Mouse (Mus musculus): ENCODE data around the gene Ccnjl.

Gene Ccnjl

DNA sequence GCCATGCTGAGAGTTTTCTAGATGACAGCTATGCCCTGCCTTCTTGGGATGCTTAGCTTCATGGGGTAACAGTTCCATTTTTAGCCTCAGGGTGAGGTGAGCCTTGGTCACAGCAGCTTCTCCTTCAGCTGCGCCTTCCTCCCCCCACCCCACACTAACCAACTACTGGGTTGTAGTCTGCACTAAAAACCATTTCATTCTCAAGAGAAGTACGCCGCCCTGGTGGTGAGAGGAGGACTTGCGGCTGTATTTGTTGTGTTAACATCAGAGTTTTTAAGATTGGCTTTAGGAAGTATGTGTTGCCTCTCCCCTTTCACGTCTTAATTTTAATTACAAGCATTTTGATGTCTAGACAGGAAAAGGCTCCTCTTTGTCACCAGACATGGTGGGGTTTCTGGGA is 39.7 kb downstream of the Ccnjl start:
- DNase-seq (ENCODE audit: extremely low spot score, low spot score), result no peak

DNA sequence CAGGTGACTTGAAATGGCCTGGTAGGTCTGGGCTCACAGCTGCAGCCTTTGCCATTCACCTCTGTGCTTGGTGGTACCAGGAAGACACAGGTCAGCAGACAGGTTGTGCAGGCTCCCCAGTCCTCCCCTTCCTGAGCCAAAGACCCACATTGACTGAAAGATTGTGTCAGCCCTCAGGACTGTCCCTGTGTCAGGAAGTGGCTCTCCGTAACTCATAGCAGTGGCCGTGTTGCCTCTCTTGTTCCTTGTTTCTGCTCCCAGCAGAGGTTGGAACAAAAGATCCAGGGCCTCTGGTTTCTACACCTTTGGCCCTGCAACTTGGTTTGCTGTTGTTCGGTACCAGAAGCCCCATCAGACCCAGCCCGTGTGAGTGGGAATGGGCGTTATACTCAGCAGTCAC is 40.6 kb downstream of the Ccnjl start:
- no peak for DNase-seq (ENCODE audit: extremely low spot score, low spot score)

DNA sequence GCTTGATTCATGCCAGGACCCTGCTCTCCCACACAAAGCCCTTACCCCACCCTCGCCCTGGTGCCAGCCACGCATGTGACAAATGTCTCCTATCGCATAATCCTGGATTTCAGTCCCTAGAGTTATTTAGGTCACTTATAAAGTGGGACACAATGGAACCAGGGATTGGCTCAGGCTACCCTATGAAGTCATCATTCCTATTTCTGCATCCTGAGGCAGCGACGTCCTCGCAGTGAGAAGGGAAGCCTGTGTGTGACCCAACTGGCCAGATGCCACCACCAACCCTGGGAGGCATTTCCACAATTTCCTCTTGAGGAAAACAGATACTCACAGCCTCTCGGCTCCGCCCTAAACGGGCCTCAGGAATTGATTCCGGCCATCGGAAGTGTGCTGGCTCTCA is 41.0 kb downstream of the Ccnjl start:
- no peak for DNase-seq (ENCODE audit: extremely low spot score, low spot score)

DNA sequence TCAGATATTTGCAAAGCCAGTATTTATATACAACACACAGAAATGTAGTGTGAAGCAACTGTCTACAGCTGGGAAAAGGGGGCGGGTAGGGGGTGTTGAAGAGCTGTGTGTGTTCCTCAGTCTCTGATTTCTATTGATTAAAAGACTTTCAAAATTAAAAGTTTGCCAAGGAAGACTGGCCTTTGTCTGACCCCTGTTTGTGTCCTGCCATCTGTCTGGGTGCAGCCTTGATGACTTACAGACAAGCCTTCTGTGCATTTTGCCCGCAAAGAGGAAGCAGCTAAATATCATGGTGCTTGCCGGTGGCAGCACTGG is 46.4 kb downstream of the Ccnjl start:
- DNase-seq (ENCODE audit: extremely low spot score, low spot score), result no peak

DNA sequence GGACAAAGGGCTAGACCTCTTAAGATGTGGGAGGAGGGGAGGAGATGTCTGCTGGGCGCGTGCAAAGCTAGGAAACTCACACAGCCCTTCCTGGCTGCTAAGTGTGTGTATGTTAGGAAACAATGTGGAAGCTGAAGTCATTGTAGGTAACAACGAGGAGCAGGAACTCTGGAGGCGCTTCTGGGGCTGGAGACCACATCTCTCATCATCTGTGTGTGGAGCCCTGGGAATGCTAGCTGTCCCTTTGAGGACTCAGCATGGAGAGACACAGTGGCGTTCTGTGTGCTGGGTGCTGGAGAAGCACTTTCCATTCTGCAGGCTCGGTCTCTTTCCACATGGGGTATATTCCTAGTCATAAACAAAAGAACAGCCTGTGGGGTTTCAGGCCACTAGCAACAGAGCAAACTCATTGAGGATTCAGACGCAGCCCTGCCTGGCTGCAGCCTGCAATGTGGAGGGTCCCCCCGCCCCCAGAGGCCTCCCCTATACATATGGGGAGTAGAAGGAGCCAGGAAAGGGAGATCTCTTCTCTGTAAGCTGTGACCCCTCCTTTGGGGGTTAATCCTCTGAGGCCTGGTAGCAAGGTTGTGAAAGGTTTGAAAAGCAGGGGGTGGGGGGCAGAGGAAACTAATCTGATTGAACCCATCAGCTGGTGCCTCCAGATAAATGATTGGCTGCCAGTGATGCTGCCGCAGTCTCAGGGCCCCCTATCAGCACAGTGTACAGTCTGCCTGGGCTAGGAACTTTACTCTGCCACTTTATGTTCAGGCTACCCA is 47.0 kb downstream of the Ccnjl start:
- peak; percentile 50 for DNase-seq (ENCODE audit: extremely low spot score, low spot score)

DNA sequence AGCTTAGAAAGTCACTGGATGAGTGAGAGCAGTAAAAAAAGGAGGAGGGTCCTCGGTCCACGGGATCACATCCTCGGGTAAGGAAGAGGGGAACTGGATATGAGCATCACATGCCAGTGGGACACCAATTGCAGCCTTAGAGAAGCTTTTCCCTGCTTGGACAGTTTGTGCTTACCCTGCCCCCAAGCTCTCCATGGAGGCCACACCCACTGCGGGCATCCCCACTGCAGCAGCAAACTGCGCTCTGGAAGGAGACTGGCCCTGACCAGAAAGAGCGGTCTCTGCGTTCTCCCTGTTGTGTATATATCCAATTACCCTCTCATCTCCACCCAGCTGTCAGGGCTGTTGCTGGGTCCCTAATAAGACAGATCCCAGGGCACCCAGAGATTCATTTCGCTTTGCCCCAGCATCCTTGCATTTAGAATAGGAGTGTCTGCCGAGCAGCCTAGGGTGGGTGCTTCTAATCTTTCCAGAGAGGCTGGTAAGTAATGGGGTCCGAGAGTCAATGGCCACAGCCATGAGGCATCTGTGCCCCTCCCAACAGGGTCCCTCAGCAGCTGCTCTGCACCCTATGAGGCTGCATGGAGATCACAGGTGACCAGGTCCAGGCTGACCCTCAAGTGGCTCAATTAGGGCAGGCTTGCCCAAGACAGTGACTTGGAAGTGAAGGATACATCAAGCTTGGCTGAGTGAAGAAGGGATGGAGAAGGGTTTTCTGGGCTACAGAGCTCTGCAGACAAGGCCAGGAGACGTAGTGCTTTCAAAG is 49.3 kb downstream of the Ccnjl start:
- no peak for DNase-seq (ENCODE audit: extremely low spot score, low spot score)

DNA sequence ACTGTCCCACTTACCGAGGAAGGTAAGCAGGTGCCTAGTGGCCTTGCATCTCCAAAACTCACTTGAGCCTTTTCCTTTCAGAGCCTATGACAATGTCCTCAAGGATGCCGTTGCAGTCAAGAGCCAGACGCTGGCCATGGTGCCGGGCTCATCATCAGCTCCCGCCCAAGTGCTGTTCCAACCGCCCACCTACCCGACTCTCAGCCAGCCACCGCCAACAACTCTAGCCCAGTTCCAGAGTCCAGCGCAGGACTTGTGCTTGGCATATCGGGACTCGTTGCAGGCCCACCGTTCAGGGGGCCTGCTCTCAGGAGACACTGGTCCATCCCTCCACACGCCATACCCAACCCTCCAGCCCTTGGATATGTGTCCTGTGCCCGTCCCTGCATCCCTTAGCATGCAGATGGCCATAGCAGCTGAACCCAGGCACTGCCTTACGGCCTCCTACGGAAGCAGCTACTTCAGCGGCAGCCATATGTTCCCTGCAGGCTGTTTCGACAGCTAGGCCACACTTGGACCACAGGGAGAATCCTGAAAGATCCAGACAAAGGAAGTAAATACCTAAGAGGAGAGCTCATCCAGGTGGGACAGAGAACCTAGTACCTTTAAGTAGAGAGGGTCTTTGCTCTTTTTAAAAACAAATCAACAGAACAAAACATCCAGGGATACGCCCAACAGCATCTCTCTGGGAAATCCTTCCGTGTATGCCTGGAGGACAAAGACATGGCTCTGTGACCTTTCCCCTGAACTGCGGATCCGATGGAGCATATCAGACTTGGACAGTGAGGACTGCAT is 56.8 kb downstream of the Ccnjl start:
- DNase-seq (ENCODE audit: extremely low spot score, low spot score), result no peak

DNA sequence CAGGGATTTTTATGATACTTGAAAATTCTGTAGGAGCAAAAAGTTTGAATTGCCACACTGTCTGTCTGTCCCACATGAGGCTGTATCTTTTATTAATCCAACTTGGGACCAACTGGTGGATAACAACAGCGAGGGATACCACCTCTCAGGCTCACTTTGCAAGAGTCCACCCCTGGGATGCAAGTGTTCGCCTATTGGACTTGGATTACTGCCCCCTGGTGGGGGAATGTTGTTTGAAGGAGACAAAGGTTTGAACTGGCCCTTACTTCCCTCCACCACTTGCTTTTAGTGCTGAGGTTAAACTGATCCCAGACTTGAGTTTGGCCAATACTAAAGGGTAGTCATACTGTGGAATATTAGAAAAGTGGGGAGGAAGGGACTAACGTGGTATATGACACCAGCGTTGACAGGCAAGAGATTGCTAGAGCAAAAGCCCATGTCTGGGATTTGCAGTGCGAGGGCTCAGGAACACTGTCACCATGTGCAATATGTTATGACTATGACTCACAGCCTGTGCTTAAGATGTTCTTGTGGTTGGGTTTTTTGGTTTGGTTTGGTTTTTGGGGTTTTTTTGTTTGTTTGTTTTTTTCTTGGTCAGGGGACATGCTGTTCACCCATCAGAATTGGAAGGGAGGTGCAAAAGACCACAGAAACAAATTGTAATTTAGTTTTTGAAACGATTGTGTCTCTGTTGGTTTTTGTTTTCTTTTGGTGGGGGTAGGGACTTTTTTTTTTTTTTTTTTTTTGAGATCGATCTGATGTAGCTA is 57.9 kb downstream of the Ccnjl start, which contains the start of gene 4933415A04Rik:
TSS of gene 4933415A04Rik (plus strand) at position 717 of the 767 bp plus-strand sequence.
- peak; percentile 74 for DNase-seq (ENCODE audit: extremely low spot score, low spot score)

DNA sequence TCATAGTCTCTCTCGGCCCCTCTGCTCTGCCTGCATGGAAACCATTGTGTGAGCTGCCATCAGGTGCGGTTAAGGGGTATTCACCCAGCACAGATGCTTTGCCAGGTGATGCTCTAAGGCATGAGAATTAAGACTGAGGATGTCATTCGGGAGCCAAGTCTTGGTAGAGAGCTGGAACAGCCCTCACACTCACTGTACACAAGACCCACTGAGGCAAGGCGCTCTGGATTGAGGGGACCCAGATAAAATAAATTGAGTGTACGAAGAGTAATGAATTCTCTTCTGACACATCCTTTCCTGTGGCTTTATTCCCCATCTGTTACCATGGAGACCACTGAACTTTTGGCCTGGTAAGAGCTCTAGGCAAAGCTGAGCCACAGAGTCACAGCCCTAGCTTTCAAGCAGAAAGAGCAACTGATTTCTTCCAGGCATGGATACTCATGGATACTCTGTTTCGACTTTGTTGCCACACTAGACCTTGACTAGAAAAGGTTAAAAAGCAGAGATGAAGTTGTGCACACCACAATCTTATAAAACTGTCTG is 61.0 kb downstream of the Ccnjl start:
- no peak for DNase-seq (ENCODE audit: extremely low spot score, low spot score)

DNA sequence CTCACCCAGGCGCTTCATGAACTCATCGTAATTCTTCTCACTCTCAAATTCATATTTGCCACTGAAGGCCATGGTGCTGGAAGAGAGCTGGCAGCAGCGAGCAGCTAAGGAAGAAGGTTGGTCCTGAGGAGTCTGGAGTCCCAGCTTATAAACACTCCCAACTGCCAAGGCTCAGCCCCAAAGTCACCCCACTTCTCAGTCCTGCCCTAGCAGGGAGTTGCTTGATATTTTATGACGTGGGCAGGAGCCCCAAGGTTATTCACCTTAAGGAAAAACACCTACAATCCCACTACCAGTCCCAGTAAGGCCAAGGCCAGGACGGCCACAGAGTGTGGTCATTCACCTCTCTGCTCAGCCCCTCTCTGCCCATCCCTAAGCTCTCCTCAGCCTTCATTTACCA is 72.9 kb downstream of the Ccnjl start, which contains the start of gene Fabp6:
TSS of gene Fabp6 (minus strand) at position 101 of the 400 bp plus-strand sequence.
- no peak for DNase-seq (ENCODE audit: extremely low spot score, low spot score)

DNA sequence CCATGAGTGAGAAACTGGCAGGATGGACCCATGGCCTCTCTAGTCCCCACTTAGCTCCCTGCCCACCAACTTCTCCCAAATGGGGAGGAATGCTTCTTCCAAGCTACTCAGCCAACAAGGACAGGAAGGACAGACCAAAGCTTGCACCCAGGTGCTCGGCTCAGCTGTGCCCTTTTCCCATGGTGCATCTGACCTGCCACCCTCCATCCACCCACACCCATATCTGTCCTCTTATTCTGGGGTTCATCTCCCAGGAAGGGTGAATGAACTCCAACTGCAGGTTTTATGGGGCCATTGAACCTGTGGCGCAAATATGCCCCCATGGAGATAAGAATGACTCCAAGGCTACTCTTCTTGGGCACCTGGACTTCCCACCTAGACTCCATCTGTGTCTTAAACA is 75.6 kb downstream of the Ccnjl start:
- no peak for DNase-seq (ENCODE audit: extremely low spot score, low spot score)

DNA sequence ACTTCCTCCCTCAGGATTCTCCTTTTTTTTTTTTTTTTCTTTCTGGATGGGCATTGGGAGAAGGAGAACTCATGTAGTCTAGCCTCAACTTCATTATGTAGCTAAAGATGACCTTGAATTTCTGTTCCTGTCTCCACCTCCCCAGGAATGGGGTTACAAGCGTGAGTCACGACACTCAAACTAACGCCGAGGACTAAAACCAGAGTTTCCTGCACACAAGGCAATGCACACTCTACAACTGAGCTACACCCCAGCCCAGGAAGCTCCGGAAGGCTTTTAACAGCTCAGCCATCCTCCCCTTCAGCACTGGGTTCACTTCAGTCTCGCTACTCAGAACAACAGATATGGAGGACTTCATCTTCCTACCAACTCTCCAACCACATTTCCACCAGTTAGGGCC is 76.3 kb downstream of the Ccnjl start:
- no peak for DNase-seq (ENCODE audit: extremely low spot score, low spot score)

DNA sequence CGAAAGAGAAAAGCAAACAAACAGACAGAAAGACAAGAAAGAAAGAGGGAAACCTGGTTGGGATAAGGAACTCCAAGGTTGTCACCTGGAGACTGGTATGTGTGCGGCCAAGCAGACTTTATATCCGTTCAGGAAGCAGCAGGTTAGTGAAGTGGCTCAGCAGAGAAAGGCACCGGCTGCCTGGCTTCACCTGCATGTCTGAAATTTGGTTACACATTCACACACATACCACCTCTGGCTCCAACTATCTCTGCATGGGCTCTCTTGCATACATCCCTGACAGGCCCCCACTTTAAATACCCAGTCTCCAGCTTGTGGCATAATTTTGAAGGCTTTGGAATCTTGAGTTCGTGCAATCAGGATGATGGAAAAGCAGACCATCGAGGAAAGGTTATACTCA is 77.3 kb downstream of the Ccnjl start:
- DNase-seq (ENCODE audit: extremely low spot score, low spot score), result no peak

DNA sequence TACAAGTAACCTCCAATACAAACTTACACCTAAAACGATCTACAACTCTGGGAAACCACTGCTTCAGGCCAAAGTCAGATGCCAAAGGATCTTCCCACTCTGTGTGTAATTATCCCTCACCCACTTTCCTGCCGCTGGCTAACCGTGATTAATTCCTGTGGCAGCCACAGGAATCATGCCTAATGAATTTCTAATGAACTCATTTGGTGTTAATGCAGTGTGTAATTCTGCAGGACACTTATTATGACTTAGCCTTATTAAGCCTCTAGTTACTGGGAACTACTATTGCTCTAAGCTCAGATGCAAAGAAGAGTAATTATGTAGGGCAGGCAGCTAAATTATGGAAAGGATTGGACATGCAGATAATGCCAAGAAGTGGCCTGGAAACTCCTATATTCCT is 79.9 kb downstream of the Ccnjl start:
- no peak for DNase-seq (ENCODE audit: extremely low spot score, low spot score)

DNA sequence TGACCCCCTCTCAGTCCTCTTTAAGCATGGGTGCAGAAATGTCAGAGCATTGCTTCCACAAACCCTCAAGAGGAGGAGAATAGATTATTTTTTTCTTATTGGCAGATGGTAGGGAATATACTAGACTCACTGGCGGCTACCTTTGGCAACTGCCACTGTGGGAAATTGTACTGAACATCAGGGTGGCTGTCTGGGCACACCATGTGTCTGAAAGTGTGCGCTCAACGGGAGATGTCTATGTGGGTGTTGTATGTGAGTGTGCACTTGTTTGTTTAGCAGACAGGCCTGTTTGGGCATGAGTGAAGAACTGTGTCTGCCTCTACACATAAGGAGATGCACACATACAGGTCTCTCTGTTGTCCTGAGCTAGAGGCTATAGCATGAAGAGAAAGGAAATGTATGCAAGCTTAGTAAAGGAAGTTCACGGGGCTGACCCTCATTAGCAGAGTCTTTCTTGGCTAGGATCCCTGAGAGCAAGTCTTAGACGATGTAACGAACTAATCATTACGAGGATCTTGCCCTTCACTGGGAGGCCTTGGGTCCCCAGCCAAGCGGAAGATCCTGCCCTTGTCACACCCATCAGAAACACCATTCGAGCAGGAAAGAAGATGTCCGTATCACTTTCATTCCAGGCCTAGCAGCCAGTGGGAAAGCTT is 81.5 kb downstream of the Ccnjl start:
- no peak for DNase-seq (ENCODE audit: extremely low spot score, low spot score)

DNA sequence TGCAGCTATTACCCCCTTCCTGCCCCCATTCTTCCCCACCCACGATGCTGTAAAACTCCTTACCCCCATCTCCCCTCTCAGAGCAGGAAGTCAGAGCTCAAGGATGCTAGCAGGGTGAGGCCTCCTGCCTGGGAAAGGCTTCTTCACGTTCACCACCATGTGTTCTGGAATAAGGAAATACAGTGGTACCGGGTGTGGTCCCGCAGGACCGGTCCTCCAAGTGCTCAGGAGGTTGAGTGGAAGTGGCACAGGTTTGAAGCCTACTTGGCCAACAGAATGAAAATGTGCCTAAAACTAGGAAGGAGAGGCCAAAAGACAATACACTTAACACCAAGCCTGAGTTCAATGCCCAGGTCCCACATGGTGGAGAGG is 82.1 kb downstream of the Ccnjl start:
- DNase-seq (ENCODE audit: extremely low spot score, low spot score), result no peak

DNA sequence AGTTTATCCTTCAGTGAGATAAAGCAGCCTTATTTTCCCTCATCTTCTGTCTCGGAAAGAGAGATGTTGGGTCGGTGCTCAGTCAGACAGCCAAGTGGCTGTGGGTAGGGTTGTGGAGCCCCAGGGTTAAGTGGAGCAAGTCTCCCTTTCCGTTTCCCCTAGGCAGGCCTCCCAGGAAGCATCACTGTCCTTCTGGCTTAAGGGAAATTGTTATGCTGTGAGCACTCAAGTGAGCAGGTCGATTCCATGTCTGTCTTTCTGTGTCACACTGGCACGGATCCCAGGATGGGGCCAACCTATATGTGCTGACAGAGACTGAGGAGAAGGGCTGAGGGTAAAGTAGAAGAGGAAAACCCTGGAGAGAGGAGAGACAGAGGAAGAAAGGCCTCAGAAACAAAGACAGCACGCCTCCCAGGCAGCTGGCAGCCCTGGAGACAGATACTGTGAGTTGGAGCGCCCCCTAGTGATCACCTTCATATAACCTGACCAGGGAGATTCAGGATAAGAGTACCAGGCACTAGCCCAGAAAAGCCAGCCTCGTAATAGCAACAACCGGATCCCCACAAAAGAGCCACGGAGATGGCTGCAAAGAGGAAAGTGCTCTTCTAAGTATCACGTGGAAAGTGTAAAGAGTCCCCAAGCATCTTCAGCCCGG is 84.4 kb downstream of the Ccnjl start:
- peak; percentile 93 for DNase-seq (ENCODE audit: extremely low spot score, low spot score)

DNA sequence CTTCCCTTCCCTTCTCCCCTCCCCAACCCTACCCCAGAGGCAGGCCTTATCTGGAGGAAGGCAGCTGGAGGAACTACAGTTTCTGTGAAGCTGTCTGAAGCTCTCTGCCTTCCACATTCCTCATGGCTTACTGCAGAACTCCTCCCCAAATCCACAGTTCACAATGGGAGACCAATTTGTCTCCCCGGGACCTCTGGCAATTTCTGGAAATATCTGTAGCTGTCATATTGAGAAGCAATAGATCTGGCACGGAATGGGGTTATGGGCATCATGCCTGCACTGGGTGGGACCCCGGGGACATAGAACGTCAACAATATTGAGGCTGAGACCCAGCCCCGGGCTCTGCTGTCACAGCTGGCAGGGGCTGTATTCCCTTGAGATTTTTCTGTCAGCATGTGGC is 89.3 kb downstream of the Ccnjl start:
- no peak for DNase-seq (ENCODE audit: extremely low spot score, low spot score)

DNA sequence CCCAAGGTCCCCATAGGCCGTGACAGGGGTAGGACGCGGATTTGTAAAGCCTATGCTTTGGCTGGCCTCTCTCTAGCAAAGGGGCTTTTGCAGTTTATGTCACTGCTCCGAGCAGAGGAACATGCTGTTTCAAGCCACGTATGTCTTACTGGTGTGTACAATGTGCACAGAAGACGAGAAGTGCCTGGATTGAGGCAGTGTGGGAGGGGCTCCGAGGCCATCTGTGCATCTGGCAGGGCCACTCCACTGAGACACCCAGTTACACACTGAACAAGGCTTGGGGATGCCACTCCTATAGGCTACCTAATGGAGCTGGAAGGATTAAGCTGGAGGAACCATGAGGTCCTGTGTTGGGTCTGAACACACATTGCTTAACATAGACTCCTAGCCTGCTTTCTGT is 89.8 kb downstream of the Ccnjl start:
- DNase-seq (ENCODE audit: extremely low spot score, low spot score), result no peak

DNA sequence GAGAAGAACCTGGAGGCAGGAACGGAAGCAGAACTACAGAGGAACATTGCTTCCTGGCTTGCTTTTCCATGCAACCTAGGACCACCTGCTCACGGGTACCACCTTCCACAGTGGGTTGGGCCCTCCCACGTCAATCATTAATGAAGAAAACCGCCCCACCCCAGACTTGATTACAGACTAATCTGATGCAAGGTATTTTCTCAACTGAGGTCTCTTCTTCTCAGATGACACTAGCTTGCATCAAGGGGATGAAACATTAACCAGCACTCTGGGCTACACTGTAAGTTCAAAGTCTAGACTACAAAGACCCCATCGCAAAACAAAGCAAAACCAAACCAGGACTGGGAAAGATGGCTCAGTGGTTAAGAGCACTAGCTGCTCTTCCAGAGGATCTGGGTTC is 93.2 kb downstream of the Ccnjl start:
- no peak for DNase-seq (ENCODE audit: extremely low spot score, low spot score)

Data from neural tube, embryonic 10.5 days (tissue).